Mouse (Mus musculus): ENCODE results near the gene Impdh1. TPM values are rescaled to one million over a fixed set of nuclear protein-coding genes. Genes with fewer than 3 reads are reported as not detected.

The Impdh1 gene
- polyA plus RNA-seq, 1 experiment from 2014 or later, result 11.7 TPM

GRCm38 (mm10) chr6:29178888-29179658 lies 37.1 kb downstream of the Impdh1 start, which contains the start of gene Prrt4:
TSS of gene Prrt4 (minus strand) at chr6:29179584.
- Histone ChIP-seq H3K4me1 (replicated peaks; ENCODE audit: control insufficient read depth, insufficient read depth, low read length) (no peaks in the 10 kb centered on the region), H3K27me3 (replicated peaks; ENCODE audit: control insufficient read depth, insufficient read depth, low read length) (peaks cover 39% of the 10 kb centered on the region), H3K4me2 (replicated peaks; ENCODE audit: low read depth) (peak within 1 kb of the TSS; percentile 98), H3K9me3 (ENCODE audit: control insufficient read depth) (no peaks in the 10 kb centered on the region), H3K9ac (ENCODE audit: low read depth, low read length) (peak within 1 kb of the TSS; percentile 48), H3K36me3 (ENCODE audit: control insufficient read depth, insufficient read depth) (no peaks in the 10 kb centered on the region), H3K27ac (ENCODE audit: low read depth, low read length) (no peak within 1 kb of the TSS), H3K4me3 (ENCODE audit: low read depth, low read length) (peak within 1 kb of the TSS; percentile 52)
- WGBS, result under 1% methylated on average over 54 of the region's 79 CpGs
- ATAC-seq, result peak; percentile 50
- TF ChIP-seq CTCF (IDR thresholded peaks at IDR 0.05; ENCODE audit: low read depth), result no peak

GRCm38 (mm10) chr6:29177901-29178879 lies 38.0 kb downstream of the Impdh1 start:
- Histone ChIP-seq H3K4me1 (replicated peaks; ENCODE audit: control insufficient read depth, insufficient read depth, low read length) (no peaks in the 10 kb centered on the region), H3K9me3 (ENCODE audit: control insufficient read depth) (no peaks in the 10 kb centered on the region), H3K27me3 (replicated peaks; ENCODE audit: control insufficient read depth, insufficient read depth, low read length) (peaks cover 48% of the 10 kb centered on the region), H3K27ac (ENCODE audit: low read depth, low read length) (no peak overlapping the region), H3K9ac (ENCODE audit: low read depth, low read length) (no peak overlapping the region), H3K36me3 (ENCODE audit: control insufficient read depth, insufficient read depth) (no peaks in the 10 kb centered on the region), H3K4me3 (ENCODE audit: low read depth, low read length) (peak overlapping the region; percentile 52), H3K4me2 (replicated peaks; ENCODE audit: low read depth) (peak overlapping the region; percentile 98)
- ATAC-seq, result no peak
- 47% methylated on average over 16 of the region's 17 CpGs for WGBS
- TF ChIP-seq CTCF (IDR thresholded peaks at IDR 0.05; ENCODE audit: low read depth), result peak; percentile 25; the same call in 1 of the 2 replicates

- H3K27me3 ChIP-seq (replicated peaks; ENCODE audit: control insufficient read depth, insufficient read depth, low read length), result peaks cover 59% of the 10 kb centered on the region
- no peak overlapping the region for H3K4me2 ChIP-seq (replicated peaks; ENCODE audit: low read depth)
- peaks cover 12% of the 10 kb centered on the region for H3K4me1 ChIP-seq (replicated peaks; ENCODE audit: control insufficient read depth, insufficient read depth, low read length)
Observed at GRCm38 (mm10) chr6:29175113-29175512, 41.1 kb downstream of the Impdh1 start.

GRCm38 (mm10) chr6:29174368-29174767 lies 41.8 kb downstream of the Impdh1 start:
- WGBS, result 23% methylated on average over 7 of the region's 7 CpGs
- Histone ChIP-seq H3K36me3 (ENCODE audit: control insufficient read depth, insufficient read depth) (no peaks in the 10 kb centered on the region), H3K9me3 (ENCODE audit: control insufficient read depth) (no peaks in the 10 kb centered on the region), H3K4me3 (ENCODE audit: low read depth, low read length) (no peak overlapping the region), H3K4me1 (replicated peaks; ENCODE audit: control insufficient read depth, insufficient read depth, low read length) (peaks cover 14% of the 10 kb centered on the region), H3K4me2 (replicated peaks; ENCODE audit: low read depth) (no peak overlapping the region), H3K9ac (ENCODE audit: low read depth, low read length) (no peak overlapping the region), H3K27me3 (replicated peaks; ENCODE audit: control insufficient read depth, insufficient read depth, low read length) (peaks cover 62% of the 10 kb centered on the region), H3K27ac (ENCODE audit: low read depth, low read length) (no peak overlapping the region)
- TF ChIP-seq CTCF (IDR thresholded peaks at IDR 0.05; ENCODE audit: low read depth), result no peak
- ATAC-seq, result no peak

More at GRCm38 (mm10) chr6:29175113-29175512, 41.1 kb downstream of the Impdh1 start:
- Histone ChIP-seq H3K4me3 (ENCODE audit: low read depth, low read length) (no peak overlapping the region), H3K27ac (ENCODE audit: low read depth, low read length) (no peak overlapping the region), H3K36me3 (ENCODE audit: control insufficient read depth, insufficient read depth) (no peaks in the 10 kb centered on the region), H3K9ac (ENCODE audit: low read depth, low read length) (no peak overlapping the region), H3K9me3 (ENCODE audit: control insufficient read depth) (no peaks in the 10 kb centered on the region)
- no peak for TF ChIP-seq CTCF (IDR thresholded peaks at IDR 0.05; ENCODE audit: low read depth)
- no peak for ATAC-seq
- WGBS, result 77% methylated on average over 3 of the region's 3 CpGs

GRCm38 (mm10) chr6:29170952-29171388 lies 45.2 kb downstream of the Impdh1 start:
- Histone ChIP-seq H3K27me3 (replicated peaks; ENCODE audit: control insufficient read depth, insufficient read depth, low read length) (peaks cover 64% of the 10 kb centered on the region), H3K4me3 (ENCODE audit: low read depth, low read length) (peak overlapping the region; percentile 55), H3K4me1 (replicated peaks; ENCODE audit: control insufficient read depth, insufficient read depth, low read length) (peaks cover 14% of the 10 kb centered on the region), H3K36me3 (ENCODE audit: control insufficient read depth, insufficient read depth) (no peaks in the 10 kb centered on the region), H3K4me2 (replicated peaks; ENCODE audit: low read depth) (peak overlapping the region; percentile 99), H3K9me3 (ENCODE audit: control insufficient read depth) (no peaks in the 10 kb centered on the region), H3K9ac (ENCODE audit: low read depth, low read length) (peak overlapping the region; percentile 19; the same call in 1 of the 2 replicates), H3K27ac (ENCODE audit: low read depth, low read length) (no peak overlapping the region)
- peak; percentile 93 for TF ChIP-seq CTCF (IDR thresholded peaks at IDR 0.05; ENCODE audit: low read depth)
- peak; percentile 64 for ATAC-seq
- whole genome bisulfite sequencing, result under 1% methylated on average over 38 of the region's 40 CpGs
